Mouse (Mus musculus) megakaryocyte, embryonic 14.5 days (primary cell): Measurements from ENCODE around the gene Crk. TPM values are rescaled to one million over a fixed set of nuclear protein-coding genes. Genes with fewer than 3 reads are reported as not detected.
A peak's percentile ranks its signal among the peaks of the same experiment; 100 is the strongest.

Experiments used
- H3K27me3 ChIP-seq: replicated peaks from 2 replicates; pipeline ENCODE3; 2012; ENCODE audit warnings: inconsistent platforms
- H3K36me3 ChIP-seq: replicated peaks from 2 replicates; pipeline ENCODE3; 2012; ENCODE audit warnings: low read length, inconsistent platforms, mixed read lengths
- H3K4me1 ChIP-seq: 2 replicates; pipeline ENCODE4 v1.6.1; 2012; ENCODE audit warnings: inconsistent platforms
- H3K4me3 ChIP-seq: replicated peaks from 2 replicates; pipeline ENCODE3; 2012; ENCODE audit warnings: moderate library complexity, mild to moderate bottlenecking, inconsistent platforms
- H3K9me3 ChIP-seq: 2 replicates; pipeline ENCODE4 v1.6.1; 2012; ENCODE audit warnings: inconsistent platforms
- FLI1 ChIP-seq: IDR thresholded peaks from 2 replicates; pipeline ENCODE4 v1.6.1; 2012; ENCODE audit warnings: low read length, inconsistent platforms, mixed read lengths
- GATA1 ChIP-seq: IDR thresholded peaks from 3 replicates; pipeline ENCODE4 v1.6.1; 2012; ENCODE audit warnings: mixed read lengths, low read length, inconsistent platforms, borderline replicate concordance
- polyA plus RNA-seq: library from polyadenylated mRNA; stranded (reverse); fragments of >175 nt; gene quantifications from 2 replicates; pipeline ENCODE4 v1.2.3, GENCODE M21; 2012; ENCODE audit warnings: low replicate concordance; ENCODE audit not compliant: insufficient read depth

Gene Crk
- 62.5 and 120 TPM in 2 replicates for polyA plus RNA-seq

- no peaks in the 10 kb centered on the region for H3K27me3 ChIP-seq
- peaks cover 58% of the 10 kb centered on the region for H3K4me1 ChIP-seq
- H3K36me3 ChIP-seq = peaks cover 32% of the 10 kb centered on the region
- no peaks in the 10 kb centered on the region for H3K9me3 ChIP-seq
- peak within 1 kb of the TSS; percentile 99 for H3K4me3 ChIP-seq
- TF ChIP-seq FLI1 (peak; percentile 69; the same call in 1 of the 2 replicates), GATA1 (peak; percentile 27; the same call in 1 of the 3 replicates)
Observed at GRCm38 (mm10) chr11:75678747-75679438, at the start of gene Crk. Crk (plus strand) TSS chr11:75679259.

GRCm38 (mm10) chr11:75630098-75630497, 49.0 kb upstream of the Crk start:
- peak overlapping the region; percentile 98 for H3K4me3 ChIP-seq
- no peaks in the 10 kb centered on the region for H3K9me3 ChIP-seq
- TF ChIP-seq GATA1 (no peak), FLI1 (no peak)
- H3K27me3 ChIP-seq = no peaks in the 10 kb centered on the region
- peaks cover 72% of the 10 kb centered on the region for H3K36me3 ChIP-seq
- H3K4me1 ChIP-seq = peaks cover 43% of the 10 kb centered on the region

GRCm38 (mm10) chr11:75630645-75631229, 48.3 kb upstream of the Crk start, which contains the start of gene Inpp5k:
Inpp5k (plus strand) TSS chr11:75630988.
- peaks cover 72% of the 10 kb centered on the region for H3K36me3 ChIP-seq
- TF ChIP-seq GATA1 (no peak), FLI1 (no peak)
- no peaks in the 10 kb centered on the region for H3K27me3 ChIP-seq
- H3K4me1 ChIP-seq = peaks cover 46% of the 10 kb centered on the region
- H3K4me3 ChIP-seq = peak within 1 kb of the TSS; percentile 98
- no peaks in the 10 kb centered on the region for H3K9me3 ChIP-seq

GRCm38 (mm10) chr11:75631561-75632225, 47.4 kb upstream of the Crk start:
- H3K36me3 ChIP-seq = peaks cover 72% of the 10 kb centered on the region
- H3K9me3 ChIP-seq = no peaks in the 10 kb centered on the region
- H3K4me1 ChIP-seq = peaks cover 51% of the 10 kb centered on the region
- TF ChIP-seq GATA1 (no peak), FLI1 (no peak)
- peak overlapping the region; percentile 98 for H3K4me3 ChIP-seq
- no peaks in the 10 kb centered on the region for H3K27me3 ChIP-seq

- TF ChIP-seq GATA1 = no peak
- no peak for TF ChIP-seq FLI1
- no peak overlapping the region for H3K4me3 ChIP-seq
- peaks cover 58% of the 10 kb centered on the region for H3K4me1 ChIP-seq
- peaks cover 72% of the 10 kb centered on the region for H3K36me3 ChIP-seq
- no peaks in the 10 kb centered on the region for H3K27me3 ChIP-seq
- no peaks in the 10 kb centered on the region for H3K9me3 ChIP-seq
Observed at GRCm38 (mm10) chr11:75632921-75633320, 46.1 kb upstream of the Crk start.

GRCm38 (mm10) chr11:75634801-75635200, 44.3 kb upstream of the Crk start:
- Histone ChIP-seq H3K27me3 (no peaks in the 10 kb centered on the region), H3K9me3 (no peaks in the 10 kb centered on the region), H3K36me3 (peaks cover 69% of the 10 kb centered on the region), H3K4me1 (peaks cover 57% of the 10 kb centered on the region), H3K4me3 (no peak overlapping the region)
- no peak for TF ChIP-seq FLI1
- TF ChIP-seq GATA1 = no peak

- H3K4me1 ChIP-seq = peaks cover 52% of the 10 kb centered on the region
- TF ChIP-seq FLI1 (no peak), GATA1 (no peak)
- H3K9me3 ChIP-seq = no peaks in the 10 kb centered on the region
- H3K36me3 ChIP-seq = peaks cover 72% of the 10 kb centered on the region
- no peaks in the 10 kb centered on the region for H3K27me3 ChIP-seq
- H3K4me3 ChIP-seq = no peak overlapping the region
Observed at GRCm38 (mm10) chr11:75635315-75635714, 43.7 kb upstream of the Crk start.

GRCm38 (mm10) chr11:75643323-75643722, 35.7 kb upstream of the Crk start:
- Histone ChIP-seq H3K4me1 (peaks cover 54% of the 10 kb centered on the region), H3K36me3 (peaks cover 88% of the 10 kb centered on the region)

GRCm38 (mm10) chr11:75644684-75645083, 34.4 kb upstream of the Crk start:
- no peaks in the 10 kb centered on the region for H3K27me3 ChIP-seq
- H3K36me3 ChIP-seq = peaks cover 81% of the 10 kb centered on the region
- H3K4me3 ChIP-seq = peak overlapping the region; percentile 70
- H3K4me1 ChIP-seq = peaks cover 65% of the 10 kb centered on the region
- no peak for TF ChIP-seq FLI1
- no peak for TF ChIP-seq GATA1
- H3K9me3 ChIP-seq = no peaks in the 10 kb centered on the region

More at GRCm38 (mm10) chr11:75643323-75643722, 35.7 kb upstream of the Crk start:
- H3K4me3 ChIP-seq = no peak overlapping the region
- no peaks in the 10 kb centered on the region for H3K9me3 ChIP-seq
- no peaks in the 10 kb centered on the region for H3K27me3 ChIP-seq
- TF ChIP-seq FLI1 = no peak
- TF ChIP-seq GATA1 = no peak

GRCm38 (mm10) chr11:75647681-75648211, 31.3 kb upstream of the Crk start:
- Histone ChIP-seq H3K4me3 (peak overlapping the region; percentile 42), H3K36me3 (peaks cover 57% of the 10 kb centered on the region)
- TF ChIP-seq FLI1 = no peak
- no peak for TF ChIP-seq GATA1

More at GRCm38 (mm10) chr11:75647681-75648211, 31.3 kb upstream of the Crk start:
- Histone ChIP-seq H3K4me1 (peaks cover 90% of the 10 kb centered on the region), H3K27me3 (no peaks in the 10 kb centered on the region), H3K9me3 (no peaks in the 10 kb centered on the region)
